Mouse (Mus musculus) heart, embryonic 14.5 days (tissue): ENCODE results near the gene Nfib. TPM values are rescaled to one million over a fixed set of nuclear protein-coding genes. Genes with fewer than 3 reads are reported as not detected.

Source experiments
- ATAC-seq: fragments of 200-750 bp; cut with Nextera tagmentation; 2 replicates; pipeline ENCODE4 v1.8.0; 2017; ENCODE audit warnings: low read depth, moderate TSS enrichment; ENCODE audit not compliant: insufficient number of reproducible peaks, insufficient read depth, low FRiP score
- H3K27ac ChIP-seq, 2 experiments: fragments of 200-500 bp in 1 of 2; fragments of 300-500 bp in 1 of 2; sonication (generic) in 1 of 2; replicated peaks in 1 of 2; 2 replicates each; pipeline ENCODE4 v1.5.1; 2012 to 2014; ENCODE audit warnings: low read depth in 2 of 2, low read length in 2 of 2, control low read depth in 1 of 2, mild to moderate bottlenecking in 1 of 2, mixed read lengths in 1 of 2; ENCODE audit not compliant: control insufficient read depth in 1 of 2, insufficient read depth in 1 of 2
- H3K27me3 ChIP-seq: fragments of 300-500 bp; sonication (generic); 2 replicates; pipeline ENCODE4 v1.6.1; 2014; ENCODE audit warnings: mild to moderate bottlenecking, low read length, control low read depth; ENCODE audit not compliant: control insufficient read depth, insufficient read depth
- H3K36me3 ChIP-seq: fragments of 300-500 bp; sonication (generic); 2 replicates; pipeline ENCODE4 v1.6.1; 2014; ENCODE audit warnings: mild to moderate bottlenecking, control low read depth, low read length, mixed read lengths; ENCODE audit not compliant: control insufficient read depth, insufficient read depth
- H3K4me1 ChIP-seq, 2 experiments: fragments of 200-500 bp in 1 of 2; fragments of 300-500 bp in 1 of 2; sonication (generic) in 1 of 2; 2 replicates each; pipeline ENCODE4 v1.6.1; 2012 to 2014; ENCODE audit warnings: low read length in 2 of 2, control low read depth in 1 of 2, mixed read lengths in 1 of 2; ENCODE audit not compliant: control insufficient read depth in 2 of 2, insufficient read depth in 2 of 2
- H3K4me2 ChIP-seq: fragments of 300-500 bp; sonication (generic); 2 replicates; pipeline ENCODE4 v1.6.1; 2014; ENCODE audit warnings: mild to moderate bottlenecking, low read length
- H3K4me3 ChIP-seq, 2 experiments: fragments of 200-500 bp in 1 of 2; fragments of 300-500 bp in 1 of 2; sonication (generic) in 1 of 2; 2 replicates each; pipeline ENCODE4 v1.5.1; 2012 to 2014; ENCODE audit warnings: low read length in 2 of 2, mild to moderate bottlenecking in 2 of 2, control low read depth in 1 of 2, low read depth in 1 of 2, moderate library complexity in 1 of 2; ENCODE audit not compliant: control insufficient read depth in 1 of 2, insufficient read depth in 1 of 2
- H3K9ac ChIP-seq: fragments of 300-500 bp; sonication (generic); 2 replicates; pipeline ENCODE4 v1.6.1; 2014; ENCODE audit warnings: mild to moderate bottlenecking, low read length
- H3K9me3 ChIP-seq: fragments of 300-500 bp; sonication (generic); 2 replicates; pipeline ENCODE4 v1.6.1; 2016; ENCODE audit warnings: low read length, control low read depth; ENCODE audit not compliant: control insufficient read depth
- WGBS: fragments of 180-500 bp; shearing (Covaris S2); extraction: QIAGEN DNeasy Blood & Tissue Kit; methylation state at CpG from one replicate; pipeline ENCODE4 v1.1.7; 2014; 5-methylcytosine and 5-hydroxymethylcytosine counted together
- polyA plus RNA-seq: library from polyadenylated mRNA; unstranded; fragments of >200 nt; fragmentation: Nextera tagmentation; extraction: Ambion mirVana; gene quantifications from 2 replicates; pipeline ENCODE4 v1.2.1, GENCODE M21; 2014

The Nfib gene
- polyA plus RNA-seq, 1 experiment from 2014 or later: 79.8 TPM

DNA sequence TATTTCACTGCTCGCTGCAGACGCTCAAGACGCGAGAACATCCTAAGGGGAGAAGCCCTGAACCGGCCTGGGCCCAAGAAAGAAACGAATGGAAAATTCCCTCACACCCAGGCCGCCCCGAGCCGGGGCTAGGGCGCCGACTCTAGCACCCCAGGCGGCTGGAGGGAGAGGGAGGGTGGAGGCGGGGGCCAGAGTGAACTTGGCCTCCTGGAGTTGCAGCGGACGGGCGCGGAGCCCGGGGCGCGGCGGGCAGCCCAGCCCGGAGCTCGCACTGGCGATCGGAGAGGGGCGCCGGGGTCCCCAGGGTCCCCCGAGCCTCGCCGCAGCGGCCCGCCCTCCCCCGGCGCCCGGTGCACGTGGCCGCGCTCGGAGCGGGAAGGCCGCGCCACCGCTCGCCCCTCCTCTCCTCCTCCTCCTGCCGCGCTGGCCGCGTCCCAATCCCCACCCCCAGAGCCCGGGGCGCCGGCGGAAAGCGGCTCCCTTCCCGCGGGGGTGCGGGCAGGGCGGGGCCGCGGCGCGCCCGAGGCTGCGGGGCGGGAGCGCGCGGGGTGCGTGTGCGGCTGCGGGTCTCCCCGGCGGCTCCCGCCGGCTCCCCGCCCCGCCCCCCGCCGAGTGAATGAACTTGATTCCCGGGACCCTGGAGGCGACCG is 199.3 kb downstream of the Nfib start:
- peak overlapping the region; percentile 100 for H3K27ac ChIP-seq
- H3K27me3 ChIP-seq: no peaks in the 10 kb centered on the region
- ATAC-seq: peak; percentile 85

DNA sequence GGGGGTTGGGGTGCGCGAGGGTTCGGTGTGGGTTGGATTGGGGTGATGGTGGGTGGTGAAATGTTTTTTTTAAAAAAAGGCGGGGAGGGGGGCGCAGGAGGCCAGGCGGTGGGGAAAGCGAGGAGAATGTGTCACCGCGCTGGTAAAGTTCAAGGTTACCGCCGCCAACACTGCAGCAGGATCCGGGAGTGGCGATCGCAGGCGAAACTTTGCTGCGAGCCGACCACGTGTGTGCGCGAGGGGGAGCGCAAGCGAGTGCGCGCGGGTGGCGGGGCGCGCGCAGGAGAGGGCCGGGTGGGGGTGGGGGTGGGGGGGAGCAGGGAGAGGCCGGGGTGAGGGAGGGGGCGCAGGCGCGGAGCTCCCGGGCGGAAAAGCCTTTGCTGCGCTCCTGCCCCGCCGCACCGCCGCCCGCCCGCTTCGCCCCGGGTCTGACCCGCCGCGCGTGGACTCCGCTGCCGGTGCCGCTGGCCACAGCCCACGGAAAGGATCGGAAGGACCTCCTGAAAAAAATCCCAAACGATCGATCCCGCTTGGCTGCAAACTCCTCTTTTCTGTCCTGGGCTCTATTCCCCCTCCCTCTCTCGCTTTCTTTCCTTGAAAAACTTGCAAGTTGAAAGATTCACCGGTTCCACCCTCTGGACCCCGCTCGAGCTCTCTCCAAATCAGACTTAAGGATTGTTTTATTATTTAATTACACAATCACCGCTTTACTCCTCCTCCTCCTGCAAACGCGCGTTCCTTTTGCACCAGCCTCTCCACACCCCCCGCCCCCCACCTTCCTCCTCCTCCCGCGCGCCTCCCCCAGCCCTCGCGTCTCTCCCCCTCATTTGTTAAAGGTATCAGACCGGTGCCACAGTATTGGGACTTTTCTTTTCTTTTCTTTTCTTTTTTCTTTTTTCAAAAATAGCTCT is 200.2 kb downstream of the Nfib start:
- WGBS: 1% methylated on average over 55 of the region's 72 CpGs
- Histone ChIP-seq H3K4me2 (peak overlapping the region; percentile 97), H3K27me3 (no peaks in the 10 kb centered on the region), H3K4me1 (peaks cover 2 to 13% of the 10 kb centered on the region in 2 experiments), H3K9me3 (no peaks in the 10 kb centered on the region), H3K27ac (peak overlapping the region; percentile 100), H3K9ac (peak overlapping the region; percentile 100), H3K36me3 (no peaks in the 10 kb centered on the region), H3K4me3 (peak overlapping the region; percentile 93 to 96)
- ATAC-seq: peak; percentile 63

More for the DNA sequence above, 199.3 kb downstream of the Nfib start:
- Histone ChIP-seq H3K9me3 (no peaks in the 10 kb centered on the region), H3K4me3 (peak overlapping the region; percentile 93 to 96), H3K9ac (peak overlapping the region; percentile 100), H3K4me2 (peak overlapping the region; percentile 97), H3K36me3 (no peaks in the 10 kb centered on the region), H3K4me1 (peaks cover 0 to 16% of the 10 kb centered on the region in 2 experiments)
- under 1% methylated on average over 44 of the region's 81 CpGs for WGBS

DNA sequence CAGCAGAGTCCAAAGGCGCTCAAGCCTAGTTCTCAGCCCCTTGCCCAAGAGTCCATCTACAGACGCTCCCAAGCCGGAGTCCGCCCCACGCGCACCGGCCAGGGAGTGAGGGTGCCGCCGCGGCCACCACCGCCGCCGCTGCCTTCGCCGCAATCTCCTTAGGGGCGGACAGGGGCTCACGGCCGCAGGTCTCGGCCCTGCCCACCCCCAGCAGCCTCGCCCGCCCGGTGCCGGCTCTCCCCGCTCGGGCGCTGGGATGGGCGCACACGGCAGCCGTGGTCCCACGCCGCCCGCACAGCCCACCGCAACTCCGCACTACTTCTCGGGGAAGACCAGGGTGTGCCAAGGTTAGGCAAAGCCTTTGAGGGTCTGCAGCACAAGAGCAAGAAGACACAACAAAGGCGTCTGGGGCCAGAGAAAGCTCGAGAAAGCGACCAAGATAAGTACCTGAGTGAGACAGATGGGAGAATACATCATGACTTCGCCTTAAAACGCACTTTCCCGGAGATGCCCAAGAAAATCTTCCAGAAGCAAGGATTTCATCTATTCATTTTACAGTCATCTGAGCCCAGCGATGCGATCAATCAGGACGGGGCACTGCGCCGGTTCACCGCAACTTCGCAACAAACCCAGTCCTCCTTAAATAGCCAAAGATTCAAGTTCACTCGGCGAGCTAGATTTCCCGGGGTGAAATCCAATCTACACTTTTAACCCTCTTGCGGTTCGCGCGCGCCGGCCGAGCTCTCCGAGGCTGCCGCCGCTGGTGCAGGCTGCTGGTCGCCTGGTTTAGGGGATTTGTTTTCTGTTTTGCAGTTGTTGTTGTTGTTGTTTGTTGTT is 201.0 kb downstream of the Nfib start:
- Histone ChIP-seq H3K9me3 (no peaks in the 10 kb centered on the region), H3K4me2 (peak overlapping the region; percentile 97), H3K27me3 (no peaks in the 10 kb centered on the region), H3K36me3 (no peaks in the 10 kb centered on the region), H3K27ac (peak overlapping the region; percentile 99 to 100), H3K9ac (peak overlapping the region; percentile 100), H3K4me3 (peak overlapping the region; percentile 93 to 96), H3K4me1 (peaks cover 6 to 17% of the 10 kb centered on the region in 2 experiments)
- under 1% methylated on average over 62 of the region's 62 CpGs for WGBS
- no peak for ATAC-seq

DNA sequence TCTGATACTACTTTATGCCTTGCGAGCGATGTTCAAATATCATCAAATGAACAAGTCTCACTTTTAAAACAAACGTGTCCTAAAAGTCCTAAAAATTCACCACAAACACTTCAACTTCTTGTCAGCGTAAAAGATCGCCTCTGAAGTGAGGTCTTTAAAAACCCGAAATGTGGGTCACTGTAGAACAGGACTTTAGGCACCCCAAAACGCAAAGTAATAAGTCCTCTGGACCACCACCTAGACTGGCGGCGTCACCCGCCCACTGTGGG is 201.6 kb downstream of the Nfib start:
- under 1% methylated on average over 10 of the region's 10 CpGs for WGBS
- H3K9ac ChIP-seq: peak overlapping the region; percentile 100
- peak overlapping the region; percentile 93 to 96 for H3K4me3 ChIP-seq
- no peaks in the 10 kb centered on the region for H3K36me3 ChIP-seq
- peak overlapping the region; percentile 99 to 100 for H3K27ac ChIP-seq
- H3K4me1 ChIP-seq: peaks cover 9 to 19% of the 10 kb centered on the region in 2 experiments
- ATAC-seq: no peak
- H3K4me2 ChIP-seq: peak overlapping the region; percentile 97
- H3K9me3 ChIP-seq: no peaks in the 10 kb centered on the region
- H3K27me3 ChIP-seq: no peaks in the 10 kb centered on the region

DNA sequence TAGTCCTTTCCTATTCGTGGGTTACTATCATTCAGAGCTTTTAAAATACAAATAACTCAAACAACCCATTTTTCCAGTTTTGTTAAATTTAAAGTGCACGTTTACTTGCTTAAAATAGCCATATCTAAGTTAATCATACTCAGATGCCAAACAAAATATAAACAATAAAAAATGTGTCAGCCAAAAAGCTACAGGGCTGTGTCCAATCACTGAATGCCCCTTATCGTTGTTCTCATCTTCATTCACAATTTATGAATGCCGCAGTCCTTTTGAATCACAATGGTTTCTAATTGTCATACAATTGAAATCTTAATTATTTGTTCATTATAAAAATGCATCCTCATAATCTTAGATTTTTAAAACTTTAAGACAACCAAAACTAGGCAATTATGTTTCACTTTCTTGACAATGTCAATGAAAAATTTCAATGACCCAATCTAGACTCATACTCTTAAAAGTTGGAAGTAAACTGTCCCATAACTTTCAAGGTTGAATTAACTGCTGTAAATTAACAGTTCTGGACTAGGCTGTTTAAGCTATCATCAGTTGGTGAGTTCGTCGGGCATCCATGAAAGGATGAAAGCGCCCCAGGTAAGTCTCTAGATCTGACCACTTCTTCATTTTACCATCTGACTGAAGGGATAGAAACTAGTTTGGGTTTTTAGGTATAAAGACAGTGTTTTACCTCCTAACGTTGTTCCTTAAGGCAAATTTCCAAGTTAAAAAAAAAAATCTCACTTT is 202.1 kb downstream of the Nfib start:
- Histone ChIP-seq H3K9me3 (no peaks in the 10 kb centered on the region), H3K4me2 (peak overlapping the region; percentile 97), H3K36me3 (peaks cover 2% of the 10 kb centered on the region; the same call in 1 of the 2 replicates), H3K4me3 (peak overlapping the region; percentile 93 to 96; a peak in 3 of 4 replicates), H3K27me3 (no peaks in the 10 kb centered on the region), H3K4me1 (peaks cover 11 to 23% of the 10 kb centered on the region in 2 experiments), H3K27ac (peak overlapping the region; percentile 99 to 100), H3K9ac (peak overlapping the region; percentile 100)
- WGBS: 6% methylated on average over 8 of the region's 8 CpGs
- no peak for ATAC-seq

DNA sequence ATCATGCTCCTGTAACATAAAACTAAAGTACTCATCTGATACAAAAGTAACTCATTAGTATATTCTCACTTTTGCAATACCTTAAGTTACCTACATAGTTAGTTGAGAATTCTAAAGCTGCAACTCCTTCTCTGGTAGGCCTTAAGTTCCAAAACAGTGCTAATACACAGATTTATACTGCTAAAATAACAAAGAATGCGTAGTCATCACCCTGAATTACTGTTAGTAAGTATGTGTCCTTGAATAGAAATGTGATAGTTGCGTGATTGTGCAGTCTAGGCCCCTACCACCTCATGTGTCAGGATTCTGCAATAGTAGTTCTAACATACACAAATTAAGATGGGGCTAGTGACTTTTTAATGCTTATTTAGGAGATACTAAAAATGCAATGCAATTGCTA is 202.9 kb downstream of the Nfib start:
- no peaks in the 10 kb centered on the region for H3K27me3 ChIP-seq
- no peak for ATAC-seq
- no peaks in the 10 kb centered on the region for H3K9me3 ChIP-seq
- H3K4me3 ChIP-seq: peak overlapping the region in 1 of 2 experiments; percentile 96; a peak in 3 of 4 replicates
- peak overlapping the region; percentile 97 for H3K4me2 ChIP-seq
- WGBS: 15% methylated on average over 2 of the region's 2 CpGs
- peak overlapping the region; percentile 100 for H3K9ac ChIP-seq
- peaks cover 16 to 31% of the 10 kb centered on the region in 2 experiments for H3K4me1 ChIP-seq
- peak overlapping the region in 1 of 2 experiments; percentile 59; a peak in 2 of 4 replicates for H3K27ac ChIP-seq
- H3K36me3 ChIP-seq: peaks cover 10% of the 10 kb centered on the region
